Mouse (Mus musculus) c-Kit-positive CD71-negative TER-119-negative erythroid progenitor cells, embryonic 14.5 days (primary cell): ENCODE measurements at regions not wholly inside any gene's neighbourhood (a gene's known extent, or its start where the extent isn't known, plus 50 kb on each side); places are given as distances from the start of the nearest gene placed in this dataset.

Experiments
- DNase-seq: peaks from one replicate; pipeline ENCODE4 v3.0.0-alpha.2; 2013; ENCODE audit warnings: low read depth

DNA sequence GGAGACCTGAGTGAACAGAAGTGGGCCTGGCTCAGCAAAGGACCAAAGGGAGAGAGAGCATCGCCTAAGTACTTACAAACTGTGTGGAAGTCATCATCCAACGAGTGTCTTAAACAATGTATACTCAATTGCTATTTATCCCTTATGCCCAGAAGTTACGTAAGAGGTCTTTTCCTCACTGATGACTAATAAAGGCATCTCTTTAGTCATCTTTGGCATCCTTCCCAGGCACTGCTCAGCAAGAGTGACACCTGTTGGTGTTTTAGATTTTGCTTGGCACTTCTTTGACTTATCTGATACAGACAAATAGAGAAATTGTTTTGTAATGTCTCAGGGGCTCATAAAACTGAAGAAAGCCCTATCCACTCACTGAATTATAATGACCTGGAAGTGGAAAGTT, 59.4 kb upstream of the Cenpw start:
- no peak for DNase-seq

DNA sequence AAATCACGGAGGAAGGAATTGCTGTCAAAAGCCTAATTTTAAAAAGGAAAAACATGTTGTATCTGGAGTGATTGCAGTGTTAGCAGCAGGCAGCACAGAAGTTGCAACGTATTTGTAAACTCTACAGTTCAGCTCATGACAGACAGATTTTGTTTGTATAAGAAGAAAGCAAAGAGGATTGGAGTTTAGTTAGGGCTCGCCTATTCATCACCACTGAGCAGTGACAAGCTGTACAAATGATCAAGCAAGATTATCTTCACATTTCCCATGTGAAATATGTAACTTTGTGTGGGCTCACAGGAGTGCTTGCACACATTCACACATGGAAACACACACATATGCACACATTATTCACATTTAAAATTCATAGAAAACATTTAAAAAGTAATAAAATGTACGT, 57.5 kb upstream of the Cenpw start:
- DNase-seq = no peak
